Mouse (Mus musculus) heart, embryonic 14.5 days (tissue): Measurements from ENCODE around the gene Mgat4e. TPM values are rescaled to one million over a fixed set of nuclear protein-coding genes. Genes with fewer than 3 reads are reported as not detected.

ENCODE experiments used
- ATAC-seq: fragments of 200-750 bp; cut with Nextera tagmentation; 2 replicates; pipeline ENCODE4 v1.8.0; 2017; ENCODE audit warnings: low read depth, moderate TSS enrichment; ENCODE audit not compliant: insufficient number of reproducible peaks, insufficient read depth, low FRiP score
- H3K27ac ChIP-seq, 2 experiments: fragments of 200-500 bp in 1 of 2; fragments of 300-500 bp in 1 of 2; sonication (generic) in 1 of 2; replicated peaks in 1 of 2; 2 replicates each; pipeline ENCODE4 v1.5.1; 2012 to 2014; ENCODE audit warnings: low read depth in 2 of 2, low read length in 2 of 2, control low read depth in 1 of 2, mild to moderate bottlenecking in 1 of 2, mixed read lengths in 1 of 2; ENCODE audit not compliant: control insufficient read depth in 1 of 2, insufficient read depth in 1 of 2
- H3K27me3 ChIP-seq: fragments of 300-500 bp; sonication (generic); 2 replicates; pipeline ENCODE4 v1.6.1; 2014; ENCODE audit warnings: mild to moderate bottlenecking, low read length, control low read depth; ENCODE audit not compliant: control insufficient read depth, insufficient read depth
- H3K36me3 ChIP-seq: fragments of 300-500 bp; sonication (generic); 2 replicates; pipeline ENCODE4 v1.6.1; 2014; ENCODE audit warnings: mild to moderate bottlenecking, control low read depth, low read length, mixed read lengths; ENCODE audit not compliant: control insufficient read depth, insufficient read depth
- H3K4me1 ChIP-seq, 2 experiments: fragments of 200-500 bp in 1 of 2; fragments of 300-500 bp in 1 of 2; sonication (generic) in 1 of 2; 2 replicates each; pipeline ENCODE4 v1.6.1; 2012 to 2014; ENCODE audit warnings: low read length in 2 of 2, control low read depth in 1 of 2, mixed read lengths in 1 of 2; ENCODE audit not compliant: control insufficient read depth in 2 of 2, insufficient read depth in 2 of 2
- H3K4me2 ChIP-seq: fragments of 300-500 bp; sonication (generic); 2 replicates; pipeline ENCODE4 v1.6.1; 2014; ENCODE audit warnings: mild to moderate bottlenecking, low read length
- H3K4me3 ChIP-seq, 2 experiments: fragments of 200-500 bp in 1 of 2; fragments of 300-500 bp in 1 of 2; sonication (generic) in 1 of 2; 2 replicates each; pipeline ENCODE4 v1.5.1; 2012 to 2014; ENCODE audit warnings: low read length in 2 of 2, mild to moderate bottlenecking in 2 of 2, control low read depth in 1 of 2, low read depth in 1 of 2, moderate library complexity in 1 of 2; ENCODE audit not compliant: control insufficient read depth in 1 of 2, insufficient read depth in 1 of 2
- H3K9ac ChIP-seq: fragments of 300-500 bp; sonication (generic); 2 replicates; pipeline ENCODE4 v1.6.1; 2014; ENCODE audit warnings: mild to moderate bottlenecking, low read length
- H3K9me3 ChIP-seq: fragments of 300-500 bp; sonication (generic); 2 replicates; pipeline ENCODE4 v1.6.1; 2016; ENCODE audit warnings: low read length, control low read depth; ENCODE audit not compliant: control insufficient read depth
- WGBS: fragments of 180-500 bp; shearing (Covaris S2); extraction: QIAGEN DNeasy Blood & Tissue Kit; methylation state at CpG from one replicate; pipeline ENCODE4 v1.1.7; 2014; 5-methylcytosine and 5-hydroxymethylcytosine counted together
- polyA plus RNA-seq: library from polyadenylated mRNA; unstranded; fragments of >200 nt; fragmentation: Nextera tagmentation; extraction: Ambion mirVana; gene quantifications from 2 replicates; pipeline ENCODE4 v1.2.1, GENCODE M21; 2014

Mgat4e gene
- polyA plus RNA-seq, 1 experiment from 2014 or later = not detected

- Histone ChIP-seq H3K4me2 (no peak overlapping the region), H3K9ac (no peak overlapping the region), H3K27ac (no peak overlapping the region), H3K9me3 (no peaks in the 10 kb centered on the region), H3K4me1 (peaks cover 7 to 17% of the 10 kb centered on the region in 2 experiments; a peak in 3 of 4 replicates), H3K4me3 (no peak overlapping the region), H3K27me3 (peaks cover 15% of the 10 kb centered on the region), H3K36me3 (peaks cover 20% of the 10 kb centered on the region)
- no peak for ATAC-seq
- WGBS = 66% methylated on average over 4 of the region's 4 CpGs
These were observed 37.3 kb downstream of the Mgat4e start for GRCm38 (mm10) chr1:134512183-134512582.

DNA sequence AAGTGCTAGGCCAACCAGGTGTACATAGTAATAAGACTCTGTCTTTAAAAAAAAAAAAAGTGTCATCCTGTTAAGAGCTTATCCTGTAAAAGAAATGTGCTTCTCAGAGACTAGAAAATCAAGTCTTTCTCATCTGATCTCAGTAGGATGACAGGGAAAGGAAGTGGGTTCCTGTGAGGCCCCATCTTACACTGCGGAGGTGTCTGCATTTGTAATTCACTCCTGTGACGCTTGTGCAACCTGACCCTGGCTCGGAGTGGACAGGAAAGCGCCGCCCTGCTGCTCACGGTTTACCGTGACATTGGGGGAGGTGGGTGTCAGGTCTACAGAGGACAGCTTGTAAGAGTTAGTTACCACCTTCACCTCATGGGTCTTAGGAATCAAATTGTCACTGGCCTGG, 39.5 kb downstream of the Mgat4e start:
- H3K4me1 ChIP-seq = peaks cover 0 to 9% of the 10 kb centered on the region in 2 experiments; a peak in 1 of 4 replicates
- no peaks in the 10 kb centered on the region for H3K9me3 ChIP-seq
- no peak overlapping the region for H3K4me3 ChIP-seq
- no peak overlapping the region for H3K4me2 ChIP-seq
- ATAC-seq = no peak
- WGBS = 46% methylated on average over 7 of the region's 7 CpGs
- H3K9ac ChIP-seq = no peak overlapping the region
- no peak overlapping the region for H3K27ac ChIP-seq
- H3K36me3 ChIP-seq = peaks cover 39% of the 10 kb centered on the region
- peaks cover 15% of the 10 kb centered on the region for H3K27me3 ChIP-seq

GRCm38 (mm10) chr1:134506201-134506600, 43.3 kb downstream of the Mgat4e start:
- no peaks in the 10 kb centered on the region for H3K9me3 ChIP-seq
- H3K27ac ChIP-seq = no peak overlapping the region
- H3K4me2 ChIP-seq = no peak overlapping the region
- H3K4me1 ChIP-seq = no peaks in the 10 kb centered on the region
- 90% methylated on average over 8 of the region's 8 CpGs for WGBS
- no peaks in the 10 kb centered on the region for H3K27me3 ChIP-seq
- H3K4me3 ChIP-seq = no peak overlapping the region
- no peak for ATAC-seq
- H3K36me3 ChIP-seq = peaks cover 46% of the 10 kb centered on the region
- no peak overlapping the region for H3K9ac ChIP-seq

DNA sequence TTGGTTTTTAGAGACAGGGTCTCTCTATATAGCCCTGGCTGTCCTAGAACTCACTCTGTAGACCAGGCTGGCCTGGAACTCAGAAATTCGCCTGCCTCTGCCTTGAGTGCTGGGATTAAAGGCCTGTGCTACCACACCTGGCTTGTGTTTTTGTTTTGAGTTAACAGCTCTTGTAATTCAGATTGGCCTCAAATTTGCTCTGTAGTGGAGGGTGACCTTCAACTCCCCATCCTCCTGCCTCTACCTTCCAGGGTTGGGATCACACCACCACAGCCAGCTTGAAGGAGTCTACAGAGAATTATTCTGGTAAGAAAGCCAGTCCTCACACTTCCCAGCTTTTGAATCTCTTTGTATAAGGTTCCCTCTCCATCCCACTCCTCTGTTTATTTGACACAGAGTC, 48.6 kb downstream of the Mgat4e start:
- Histone ChIP-seq H3K9me3 (no peaks in the 10 kb centered on the region), H3K36me3 (peaks cover 39% of the 10 kb centered on the region), H3K4me3 (no peak overlapping the region), H3K27me3 (no peaks in the 10 kb centered on the region), H3K27ac (no peak overlapping the region), H3K9ac (no peak overlapping the region), H3K4me1 (peaks cover 2 to 4% of the 10 kb centered on the region in 2 experiments), H3K4me2 (no peak overlapping the region)
- no peak for ATAC-seq
- 92% methylated on average over 1 of the region's 1 CpGs for WGBS

GRCm38 (mm10) chr1:134495991-134496390, 53.5 kb downstream of the Mgat4e start:
- H3K4me3 ChIP-seq = no peak overlapping the region; a peak in 1 of 4 replicates
- peak overlapping the region; percentile 66 for H3K4me2 ChIP-seq
- no peak overlapping the region for H3K27ac ChIP-seq
- peaks cover 6 to 17% of the 10 kb centered on the region in 2 experiments for H3K4me1 ChIP-seq
- WGBS = 89% methylated on average over 10 of the region's 10 CpGs
- H3K9me3 ChIP-seq = no peaks in the 10 kb centered on the region
- peaks cover 25% of the 10 kb centered on the region for H3K36me3 ChIP-seq
- no peak for ATAC-seq
- H3K9ac ChIP-seq = peak overlapping the region; percentile 69; the same call in 1 of the 2 replicates
- H3K27me3 ChIP-seq = no peaks in the 10 kb centered on the region

DNA sequence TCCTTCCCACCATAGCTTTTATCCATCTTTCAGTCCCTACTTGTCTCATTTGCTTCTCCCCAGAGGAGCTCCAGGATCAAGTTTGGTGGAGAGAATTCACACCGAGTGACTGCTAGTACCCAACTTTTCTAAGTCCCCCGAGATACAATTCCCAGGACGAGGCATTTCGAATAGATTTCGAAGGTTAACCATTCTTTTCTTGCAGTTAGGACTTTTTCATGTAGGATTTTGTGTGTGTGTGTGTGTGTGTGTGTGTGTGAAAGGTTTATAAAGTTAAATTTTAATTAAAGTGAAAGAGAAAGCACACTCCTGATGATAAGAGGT, 54.3 kb downstream of the Mgat4e start:
- ATAC-seq = no peak
- Histone ChIP-seq H3K4me3 (peak overlapping the region; percentile 75 to 88), H3K4me1 (peaks cover 6 to 17% of the 10 kb centered on the region in 2 experiments), H3K27ac (peak overlapping the region; percentile 91 to 92), H3K9me3 (no peaks in the 10 kb centered on the region), H3K27me3 (no peaks in the 10 kb centered on the region), H3K4me2 (peak overlapping the region; percentile 66), H3K9ac (peak overlapping the region; percentile 69), H3K36me3 (peaks cover 30% of the 10 kb centered on the region)
- WGBS = 17% methylated on average over 5 of the region's 5 CpGs

GRCm38 (mm10) chr1:134494428-134495215, 54.9 kb downstream of the Mgat4e start, which contains the start of gene Rabif:
Gene Rabif, plus strand, starts transcription at chr1:134494648.
- peak; percentile 98 for ATAC-seq
- Histone ChIP-seq H3K4me2 (peak within 1 kb of the TSS; percentile 66), H3K4me1 (peaks cover 6 to 17% of the 10 kb centered on the region in 2 experiments), H3K4me3 (peak within 1 kb of the TSS; percentile 75 to 88), H3K27ac (peak within 1 kb of the TSS; percentile 91 to 92), H3K27me3 (no peaks in the 10 kb centered on the region), H3K9me3 (no peaks in the 10 kb centered on the region), H3K9ac (peak within 1 kb of the TSS; percentile 69), H3K36me3 (peaks cover 32% of the 10 kb centered on the region)
- WGBS = under 1% methylated on average over 58 of the region's 58 CpGs
